ENCODE assay signal across 16 mouse cellular contexts in the genomic region with DNA sequence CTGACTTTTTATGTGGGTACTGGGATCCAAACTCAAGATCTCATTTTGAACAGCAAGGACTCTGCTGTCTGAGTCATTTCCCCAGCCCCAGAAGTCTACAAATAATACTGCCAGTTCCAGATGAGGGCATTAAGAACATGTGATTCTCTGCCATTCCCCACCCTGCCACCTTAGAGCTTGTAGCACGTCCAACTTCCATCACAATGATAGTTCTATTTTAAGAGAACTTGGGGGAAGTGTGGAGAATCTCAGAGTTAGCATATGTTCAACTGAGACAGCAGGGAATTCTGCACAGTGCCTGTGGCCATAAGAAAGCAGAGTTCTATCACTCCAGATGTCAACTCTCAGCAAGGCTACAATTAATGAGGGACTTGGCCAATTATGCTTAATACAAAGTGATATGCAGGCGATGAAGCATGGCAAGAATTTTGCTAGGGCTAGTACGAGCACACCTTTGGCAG. TPM values are rescaled to one million over a fixed set of nuclear protein-coding genes. Genes with fewer than 3 reads are reported as not detected.
A peak's percentile ranks its signal among the peaks of the same experiment; 100 is the strongest.
DNase-seq lines count a peak whose midpoint lies in the region; ATAC-seq and TF ChIP-seq lines count a peak whose summit lies in the region.
"Had no signal": no experiment of that assay in that cellular context is flagged by ENCODE, and none has a peak within 500 bp of the region (broad histone marks: within the 10 kb centered on the region; RNA-seq: fewer than 3 reads in every experiment).

No protein-coding gene starts in this region.

- no peaks in the 10 kb centered on the region for H3K27me3 ChIP-seq in forebrain, embryonic 15.5 days
- no peaks in the 10 kb centered on the region for H3K27me3 ChIP-seq in forebrain, embryonic 10.5 days (ENCODE audit: poor library complexity, severe bottlenecking)
- no peaks in the 10 kb centered on the region for H3K27me3 ChIP-seq in kidney, adult 2 months (replicated peaks; ENCODE audit: control insufficient read depth, insufficient read depth, low read length)
- H3K27me3 ChIP-seq: Patski had no signal

- no peak overlapping the region for H3K4me2 ChIP-seq in forebrain, embryonic 15.5 days (replicated peaks)

- intact Hi-C loops in left cerebral cortex, postnatal 25 days (cut with DNase I) = loop anchor here (1.0 to 2.0 kb wide), 3 partner anchors 10 to 63 kb away; no protein-coding TSS in a partner anchor

- H3K4me3 ChIP-seq in forebrain, embryonic 15.5 days = no peak overlapping the region
- no peak overlapping the region for H3K4me3 ChIP-seq in forebrain, embryonic 10.5 days
- H3K4me3 ChIP-seq in cortical plate, adult 2 months (ENCODE audit: insufficient read depth, low read length) = no peak overlapping the region
- no peak overlapping the region for H3K4me3 ChIP-seq in kidney, adult 2 months (ENCODE audit: insufficient read depth, low read depth, low read length)

- no peak overlapping the region for H3K9ac ChIP-seq in forebrain, embryonic 15.5 days (replicated peaks)

- WGBS in forebrain, embryonic 15.5 days = 43% methylated on average over 3 of the region's 3 CpGs
- 74% methylated on average over 3 of the region's 3 CpGs for WGBS in forebrain, embryonic 10.5 days
- 65% methylated on average over 3 of the region's 3 CpGs for WGBS in kidney, adult 2 months

- H3K9me3 ChIP-seq in forebrain, embryonic 15.5 days = no peaks in the 10 kb centered on the region
- no peaks in the 10 kb centered on the region for H3K9me3 ChIP-seq in forebrain, embryonic 10.5 days

- H3K36me3 ChIP-seq in forebrain, embryonic 15.5 days = no peaks in the 10 kb centered on the region
- no peaks in the 10 kb centered on the region for H3K36me3 ChIP-seq in forebrain, embryonic 10.5 days (replicated peaks)
- H3K36me3 ChIP-seq in kidney, adult 2 months (ENCODE audit: control insufficient read depth, insufficient read depth, low read length) = no peaks in the 10 kb centered on the region

- DNase-seq in forebrain, embryonic 10.5 days (ENCODE audit: extremely low spot score, low spot score) = no peak
- DNase-seq in layer of hippocampus, adult 9-11 months = peak; percentile 52
- DNase-seq in layer of hippocampus, postnatal 36 days = no peak
- DNase-seq in left cerebral cortex, postnatal 25 days (ENCODE audit: low spot score in 2 of 2) = peak; percentile 56 to 93
- no peak for DNase-seq in kidney, adult 2 months
- no peak for DNase-seq in lung, postnatal 10 days
- DNase-seq: kidney, postnatal 10 days; liver; lung, adult 2 months; midbrain, embryonic 14.5 days; thymus, postnatal 4 days had no signal

- no peak overlapping the region for H3K27ac ChIP-seq in forebrain, embryonic 15.5 days (replicated peaks)
- H3K27ac ChIP-seq in forebrain, embryonic 10.5 days = no peak overlapping the region
- H3K27ac ChIP-seq in cortical plate, adult 2 months (ENCODE audit: insufficient read depth, low read length) = peak overlapping the region; percentile 83
- no peak overlapping the region for H3K27ac ChIP-seq in kidney, adult 2 months (ENCODE audit: insufficient read depth, low read depth, low read length)

- ATAC-seq in forebrain, embryonic 15.5 days (replicated peaks) = peak; percentile 61; the same call in 1 of the 2 replicates
- ATAC-seq: intestine, postnatal 0 days; Patski had no signal

- TF ChIP-seq POLR2A in cortical plate, adult 2 months (IDR thresholded peaks at IDR 0.05; ENCODE audit: extremely low read depth, insufficient read depth, low read length) = no peak
- no peak for TF ChIP-seq POLR2A in kidney, adult 2 months (IDR thresholded peaks at IDR 0.05; ENCODE audit: low read depth, low read length)

- H3K4me1 ChIP-seq in forebrain, embryonic 15.5 days = peaks cover 7% of the 10 kb centered on the region
- peaks cover 10% of the 10 kb centered on the region for H3K4me1 ChIP-seq in forebrain, embryonic 10.5 days
- peaks cover 25% of the 10 kb centered on the region for H3K4me1 ChIP-seq in cortical plate, adult 2 months (ENCODE audit: control insufficient read depth, insufficient read depth, low read length)
- no peaks in the 10 kb centered on the region for H3K4me1 ChIP-seq in kidney, adult 2 months (ENCODE audit: control insufficient read depth, insufficient read depth, low read length)

- no peak for TF ChIP-seq CTCF in cortical plate, adult 2 months (IDR thresholded peaks at IDR 0.05; ENCODE audit: extremely low read depth, insufficient read depth, low read length)
- TF ChIP-seq CTCF in kidney, adult 2 months (conservative IDR thresholded peaks at IDR 0.05; ENCODE audit: insufficient read depth, insufficient read length, low read depth, low read length) = no peak

RNA-seq across cellular contexts. Expression of a gene that starts 37.1 kb away (rescaled TPM):
- polyA plus RNA-seq in forebrain, embryonic 15.5 days (2015; fragmentation: Nextera tagmentation; extraction: Ambion mirVana) = 9.7 and 10.0 TPM in 2 replicates
- polyA plus RNA-seq in forebrain, embryonic 10.5 days (2016; fragmentation: Nextera tagmentation; extraction: Ambion mirVana) = 1.1 and 1.3 TPM in 2 replicates
- 100 to 1,000 TPM; 278 to 333 TPM for total RNA-seq in layer of hippocampus, postnatal 36 days (2021)
- 168 and 173 TPM in 2 replicates for polyA plus RNA-seq in cortical plate, adult 2 months (2012; rRNA removed)
- 100 to 1,000 TPM; 358 to 398 TPM for total RNA-seq in left cerebral cortex, postnatal 25 days (2021)
- not detected in 2 replicates for polyA plus RNA-seq in kidney, adult 2 months (2012; rRNA removed)
- total RNA-seq: hematopoietic stem cell, adult 5-6 weeks had no signal

Comparison
In these comparisons a context has a peak if more than half of its experiments do, and no peak if none do; other contexts are left out.
1. DNase-seq: peak in layer of hippocampus, adult 9-11 months (single experiment) and left cerebral cortex, postnatal 25 days (2 of 2); none in forebrain, embryonic 10.5 days (single experiment), layer of hippocampus, postnatal 36 days (0 of 2), kidney, adult 2 months (single experiment) and lung, postnatal 10 days (single experiment).
2. RNA of a gene that starts 37.1 kb away (polyA plus RNA-seq): 168 to 173 TPM in cortical plate, adult 2 months; 9.7 to 10.0 TPM in forebrain, embryonic 15.5 days, 1.1 to 1.3 TPM in forebrain, embryonic 10.5 days and not detected in kidney, adult 2 months; every median in the first group is over 10 times any median in the second.